8 mouse cellular contexts compared by ENCODE assay signal in the genomic region with DNA sequence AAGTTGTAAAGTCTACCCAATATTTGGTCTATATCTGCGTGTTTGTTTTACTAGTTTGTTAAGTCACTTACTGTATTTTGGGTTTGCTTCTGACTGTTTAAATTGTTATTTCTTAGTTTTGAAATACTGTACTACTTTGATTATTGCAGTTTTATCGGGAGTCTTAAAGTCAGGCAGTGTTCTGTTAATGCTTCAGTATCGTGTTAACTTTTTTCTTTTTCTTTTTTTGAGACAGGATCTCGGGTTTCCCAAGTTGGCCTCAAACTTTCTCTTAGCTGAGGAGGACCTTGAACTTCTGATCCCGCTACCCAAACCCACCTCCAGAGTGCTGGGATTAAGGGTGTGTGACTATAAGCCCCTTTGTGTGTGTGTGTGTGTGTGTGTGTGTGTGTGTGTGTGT. TPM values are rescaled to one million over a fixed set of nuclear protein-coding genes. Genes with fewer than 3 reads are reported as not detected.
DNase-seq lines count a peak whose midpoint lies in the region; ATAC-seq and TF ChIP-seq lines count a peak whose summit lies in the region.

No protein-coding gene starts in this region.

- H3K36me3 ChIP-seq in lung, postnatal 0 days (ENCODE audit: insufficient read depth, low read length) = no peaks in the 10 kb centered on the region
- peaks cover 2% of the 10 kb centered on the region; the same call in 1 of the 2 replicates for H3K36me3 ChIP-seq in embryonic facial prominence, embryonic 11.5 days (replicated peaks; ENCODE audit: control insufficient read depth, insufficient read depth, low read depth, low read length)
- H3K36me3 ChIP-seq in hindbrain, embryonic 13.5 days = peaks cover 13% of the 10 kb centered on the region
- H3K36me3 ChIP-seq in midbrain, embryonic 14.5 days (ENCODE audit: control insufficient read depth, insufficient read depth, low read length) = peaks cover 10% of the 10 kb centered on the region

- no peak overlapping the region for H3K9ac ChIP-seq in lung, postnatal 0 days (replicated peaks; ENCODE audit: low read depth)
- H3K9ac ChIP-seq in embryonic facial prominence, embryonic 11.5 days (replicated peaks; ENCODE audit: low read length) = no peak overlapping the region
- peak overlapping the region; percentile 83; the same call in 1 of the 2 replicates for H3K9ac ChIP-seq in hindbrain, embryonic 13.5 days
- H3K9ac ChIP-seq in midbrain, embryonic 14.5 days (replicated peaks; ENCODE audit: low read length) = peak overlapping the region; percentile 65

- H3K27me3 ChIP-seq in lung, postnatal 0 days (replicated peaks; ENCODE audit: insufficient read depth, low read length) = no peaks in the 10 kb centered on the region
- no peaks in the 10 kb centered on the region for H3K27me3 ChIP-seq in embryonic facial prominence, embryonic 11.5 days (ENCODE audit: control insufficient read depth, insufficient read depth, low read length)
- H3K27me3 ChIP-seq in hindbrain, embryonic 13.5 days = no peaks in the 10 kb centered on the region
- no peaks in the 10 kb centered on the region for H3K27me3 ChIP-seq in midbrain, embryonic 14.5 days (ENCODE audit: control insufficient read depth, insufficient read depth, low read length)

- peak overlapping the region; percentile 57 for H3K4me3 ChIP-seq in lung, postnatal 0 days (ENCODE audit: low read depth, low read length)
- peak overlapping the region; percentile 65 for H3K4me3 ChIP-seq in embryonic facial prominence, embryonic 11.5 days (ENCODE audit: low read depth, low read length)
- peak overlapping the region; percentile 65 for H3K4me3 ChIP-seq in hindbrain, embryonic 13.5 days
- H3K4me3 ChIP-seq in midbrain, embryonic 14.5 days (replicated peaks; ENCODE audit: low read depth, low read length) = peak overlapping the region; percentile 61

- no peak for TF ChIP-seq CTCF in lung, postnatal 0 days (IDR thresholded peaks at IDR 0.05)

- ATAC-seq in lung, postnatal 0 days = no peak
- ATAC-seq in embryonic facial prominence, embryonic 11.5 days (replicated peaks; ENCODE audit: insufficient number of reproducible peaks, low FRiP score, low TSS enrichment, low read depth) = no peak
- no peak for ATAC-seq in hindbrain, embryonic 13.5 days (ENCODE audit: low FRiP score)
- no peak for ATAC-seq in midbrain, embryonic 14.5 days (ENCODE audit: low FRiP score, low TSS enrichment)

- 7% methylated on average over 5 of the region's 5 CpGs for WGBS in lung, postnatal 0 days
- 14% methylated on average over 5 of the region's 5 CpGs for WGBS in embryonic facial prominence, embryonic 11.5 days
- WGBS in hindbrain, embryonic 13.5 days = 23% methylated on average over 5 of the region's 5 CpGs
- 18% methylated on average over 5 of the region's 5 CpGs for WGBS in midbrain, embryonic 14.5 days

- peak; percentile 6 for DNase-seq in lung, postnatal 0 days (ENCODE audit: low spot score)
- no peak for DNase-seq in lung, postnatal 36 days
- DNase-seq in embryonic facial prominence, embryonic 11.5 days (ENCODE audit: low spot score) = peak; percentile 2
- no peak for DNase-seq in midbrain, embryonic 14.5 days
- DNase-seq in right cerebral cortex, postnatal 4 days = no peak
- DNase-seq in right cerebral cortex, postnatal 25 days = no peak
- no peak for DNase-seq in urinary bladder, postnatal 10 days (ENCODE audit: low spot score)

- peak overlapping the region; percentile 60 for H3K27ac ChIP-seq in lung, postnatal 0 days (ENCODE audit: low read length)
- H3K27ac ChIP-seq in embryonic facial prominence, embryonic 11.5 days (replicated peaks; ENCODE audit: low read depth, low read length) = peak overlapping the region; percentile 88; the same call in 1 of the 2 replicates
- H3K27ac ChIP-seq in hindbrain, embryonic 13.5 days = no peak overlapping the region
- no peak overlapping the region for H3K27ac ChIP-seq in midbrain, embryonic 14.5 days (replicated peaks; ENCODE audit: low read depth, low read length)

- H3K4me2 ChIP-seq in lung, postnatal 0 days (replicated peaks; ENCODE audit: low read depth, low read length) = peak overlapping the region; percentile 48
- H3K4me2 ChIP-seq in embryonic facial prominence, embryonic 11.5 days (ENCODE audit: low read depth, low read length) = peak overlapping the region; percentile 37
- peak overlapping the region; percentile 63 for H3K4me2 ChIP-seq in hindbrain, embryonic 13.5 days
- H3K4me2 ChIP-seq in midbrain, embryonic 14.5 days (ENCODE audit: low read length) = peak overlapping the region; percentile 69

- no peaks in the 10 kb centered on the region for H3K9me3 ChIP-seq in lung, postnatal 0 days (ENCODE audit: low read length)
- H3K9me3 ChIP-seq in embryonic facial prominence, embryonic 11.5 days (replicated peaks; ENCODE audit: control insufficient read depth, low read length) = no peaks in the 10 kb centered on the region
- no peaks in the 10 kb centered on the region for H3K9me3 ChIP-seq in hindbrain, embryonic 13.5 days
- H3K9me3 ChIP-seq in midbrain, embryonic 14.5 days (ENCODE audit: control insufficient read depth, low read length) = no peaks in the 10 kb centered on the region

- peaks cover 4% of the 10 kb centered on the region; the same call in 1 of the 2 replicates for H3K4me1 ChIP-seq in lung, postnatal 0 days (ENCODE audit: insufficient read depth, low read depth, low read length)
- H3K4me1 ChIP-seq in embryonic facial prominence, embryonic 11.5 days (ENCODE audit: control insufficient read depth, insufficient read depth, low read length) = no peaks in the 10 kb centered on the region
- H3K4me1 ChIP-seq in hindbrain, embryonic 13.5 days (replicated peaks) = peaks cover 18% of the 10 kb centered on the region
- peaks cover 12% of the 10 kb centered on the region for H3K4me1 ChIP-seq in midbrain, embryonic 14.5 days (ENCODE audit: control insufficient read depth, insufficient read depth, low read length)

- no peak for TF ChIP-seq EP300 in lung, postnatal 0 days (IDR thresholded peaks at IDR 0.05)

RNA-seq across cellular contexts. Expression of a gene that starts 35.4 kb away (rescaled TPM):
- 0.81 and 0.91 TPM in 2 replicates for polyA plus RNA-seq in lung, postnatal 0 days (2015; fragmentation: Nextera tagmentation; extraction: Ambion mirVana)
- 3.2 and 3.6 TPM in 2 replicates for polyA plus RNA-seq in embryonic facial prominence, embryonic 11.5 days (2014; fragmentation: Nextera tagmentation; extraction: Ambion mirVana)
- 2.9 and 3.4 TPM in 2 replicates for polyA plus RNA-seq in hindbrain, embryonic 13.5 days (2015; fragmentation: Nextera tagmentation; extraction: Ambion mirVana)
- 4.0 and 7.1 TPM in 2 replicates for polyA plus RNA-seq in midbrain, embryonic 14.5 days (2014; fragmentation: Nextera tagmentation; extraction: Ambion mirVana)

Comparison
In these comparisons a context has a peak if more than half of its experiments do, and no peak if none do; other contexts are left out.
1. DNase-seq: peak in lung, postnatal 0 days (single experiment) and embryonic facial prominence, embryonic 11.5 days (single experiment); none in lung, postnatal 36 days (single experiment), midbrain, embryonic 14.5 days (single experiment), right cerebral cortex, postnatal 4 days (single experiment), right cerebral cortex, postnatal 25 days (single experiment) and urinary bladder, postnatal 10 days (single experiment).
2. H3K27ac ChIP-seq: peak in lung, postnatal 0 days (single experiment) and embryonic facial prominence, embryonic 11.5 days (single experiment); none in hindbrain, embryonic 13.5 days (single experiment) and midbrain, embryonic 14.5 days (single experiment).
3. H3K9ac ChIP-seq: peak in hindbrain, embryonic 13.5 days (single experiment) and midbrain, embryonic 14.5 days (single experiment); none in lung, postnatal 0 days (single experiment) and embryonic facial prominence, embryonic 11.5 days (single experiment).
4. Peak in every context shown above with its lines, with median percentiles within 50 percentile points of each other: H3K4me2 ChIP-seq and H3K4me3 ChIP-seq.